Mouse (Mus musculus) left cerebral cortex, postnatal 10 days (tissue): ENCODE measurements around the gene Calhm6. TPM values are rescaled to one million over a fixed set of nuclear protein-coding genes. Genes with fewer than 3 reads are reported as not detected.
A peak's percentile ranks its signal among the peaks of the same experiment; 100 is the strongest.

Source experiments
- DNase-seq, 2 experiments: peaks; one replicate each; pipeline ENCODE4 v3.0.0; 2021 to 2022; ENCODE audit warnings: low spot score in 2 of 2, mixed read lengths in 1 of 2; ENCODE audit errors: extremely low spot score in 1 of 2
- intact Hi-C: fragments of 180-260 bp; cut with DNase I; formaldehyde crosslinking; loops from one replicate; pipeline ENCODE4 v1.15.1; 2025
- total RNA-seq, 2 experiments: library from RNA; stranded (reverse); gene quantifications; 2 replicates each; pipeline ENCODE4 v1.2.3; 2021

The Calhm6 gene
- total RNA-seq = under 1 TPM; 0.32 to 0.77 TPM

DNA sequence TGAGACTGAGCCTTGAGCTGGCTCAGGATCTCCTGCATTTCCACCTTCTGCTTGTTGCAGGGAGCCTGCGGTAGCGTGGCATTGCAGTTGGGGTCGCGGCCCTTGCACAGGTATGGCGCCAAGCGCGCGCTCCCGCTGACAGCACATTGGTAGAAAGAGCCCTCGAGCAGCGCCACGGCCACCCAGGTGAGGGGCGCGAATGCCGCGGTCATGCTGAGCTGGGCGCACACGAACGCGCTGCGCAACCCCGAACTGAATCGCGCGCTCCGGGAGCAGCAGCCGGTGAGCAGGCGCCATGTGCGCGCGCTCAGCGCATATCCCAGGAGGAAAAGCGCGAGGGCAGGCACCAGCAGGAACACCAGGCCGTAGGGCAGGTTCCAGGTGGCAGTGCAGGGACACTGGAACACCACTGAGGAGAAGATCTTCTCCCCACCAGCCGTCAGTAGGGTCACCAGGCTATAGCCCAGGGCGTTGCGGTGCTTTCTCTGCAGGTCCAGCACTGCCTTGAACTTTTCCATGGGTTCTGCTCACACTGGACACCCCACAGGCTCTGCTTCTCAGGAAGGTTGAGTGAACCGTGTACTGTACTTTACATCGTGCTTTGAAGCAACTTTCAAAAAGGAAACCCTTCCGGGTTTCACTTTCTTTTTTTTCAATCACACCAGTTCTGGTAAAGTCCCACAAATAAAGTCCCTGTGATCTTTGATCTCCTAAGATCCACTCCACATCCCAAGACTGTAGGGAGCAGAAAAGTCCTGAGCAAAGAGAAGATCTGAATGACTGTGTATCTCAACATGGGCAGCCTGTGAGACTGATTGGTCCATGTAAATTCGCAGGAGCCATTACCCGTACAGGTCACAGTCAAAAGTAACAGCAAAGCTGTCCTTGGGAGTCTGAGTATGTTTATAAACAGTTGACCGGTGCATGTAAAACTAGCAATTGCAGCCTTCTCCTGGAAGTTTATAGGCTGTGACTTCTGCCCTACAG lies at the start of gene Calhm6:
Calhm6 (minus strand) TSS at position 593 of the 987 bp plus-strand sequence.
- intact Hi-C loops = no loop called here
- peak; percentile 4 to 54 for DNase-seq

DNA sequence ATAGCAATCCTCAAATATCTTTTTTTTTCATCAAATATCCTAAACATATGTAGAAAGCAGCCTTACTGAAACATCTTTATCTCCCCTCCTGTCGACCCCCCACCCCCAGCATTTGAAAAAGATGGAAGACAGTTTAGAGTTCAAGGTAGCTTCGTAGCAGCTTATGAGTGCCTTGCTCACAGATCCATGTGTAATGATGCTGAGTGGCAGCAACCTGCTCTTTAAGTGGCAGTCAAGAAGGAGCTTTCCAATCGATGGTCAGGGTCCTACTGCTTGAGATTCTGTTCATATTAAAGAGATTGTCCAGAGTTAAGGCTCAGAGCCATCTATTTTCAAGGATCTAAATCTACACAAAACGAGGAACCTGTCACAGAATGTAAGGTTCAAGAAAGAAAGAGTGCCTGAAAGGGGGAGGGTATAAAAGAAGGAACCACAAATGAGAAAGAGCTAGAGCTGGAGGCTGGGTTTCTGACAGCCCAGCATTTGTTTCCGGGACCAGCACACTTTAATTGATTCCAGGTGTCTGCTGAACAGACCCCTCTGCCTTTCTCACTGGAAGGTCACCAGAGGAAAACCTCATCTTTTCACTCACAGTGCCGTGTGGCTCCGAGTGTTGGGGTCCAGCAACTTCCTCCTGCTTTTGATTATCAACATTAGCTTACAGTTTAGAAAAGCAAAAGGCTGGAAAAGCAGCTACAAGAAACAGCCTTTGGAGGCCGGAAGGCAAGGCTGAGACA lies 48.3 kb upstream of the Calhm6 start:
- DNase-seq = no peak
- intact Hi-C loops = no loop called here

DNA sequence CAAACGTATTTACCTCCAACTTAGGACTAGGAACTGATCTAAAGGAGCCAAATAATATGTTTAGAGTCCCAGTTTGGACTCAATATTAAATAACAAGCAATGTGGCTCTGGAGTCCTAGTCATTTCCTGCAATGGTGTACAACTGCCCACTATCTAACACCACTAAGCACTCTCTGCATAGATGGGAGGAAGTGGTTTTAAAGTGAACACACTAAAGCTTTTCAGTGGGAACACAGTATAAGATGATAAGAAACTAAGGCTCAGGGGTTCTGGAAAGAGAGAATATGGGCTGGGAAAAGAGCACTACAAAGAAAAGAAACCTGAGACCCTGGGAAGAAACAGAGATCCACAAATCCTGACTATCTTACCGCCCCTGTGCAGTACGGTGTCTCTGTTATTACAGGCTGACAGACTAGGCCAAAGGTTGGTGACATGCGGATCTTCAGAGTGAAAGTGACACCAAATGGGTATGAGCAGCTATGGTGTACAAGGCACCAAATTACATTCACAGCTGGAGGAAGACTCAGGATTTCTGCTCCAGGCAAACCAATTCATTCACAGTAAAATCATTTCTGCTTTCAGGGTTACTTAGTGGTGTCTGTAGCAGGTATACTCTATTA lies 45.0 kb upstream of the Calhm6 start:
- no peak for DNase-seq
- intact Hi-C loops = no loop called here

DNA sequence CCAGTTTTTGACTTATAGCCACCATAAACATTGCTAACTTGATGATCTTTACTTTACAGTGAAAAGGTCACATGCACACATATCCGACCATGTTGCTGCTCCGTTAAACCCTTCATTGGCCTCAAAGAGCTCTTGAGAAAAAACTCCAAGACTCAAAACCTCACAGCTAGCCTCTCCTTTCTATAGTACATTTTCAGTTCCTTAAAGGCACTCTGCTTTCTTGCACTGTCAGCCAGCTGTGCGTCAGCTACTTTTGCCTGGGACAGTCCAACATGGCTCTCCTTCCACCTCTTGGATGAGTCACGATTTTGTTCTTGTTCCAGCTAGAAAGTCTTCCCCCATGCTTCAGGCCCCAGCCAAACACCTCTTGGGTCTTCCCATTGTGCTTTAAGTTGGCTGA lies 43.9 kb upstream of the Calhm6 start:
- no peak for DNase-seq
- intact Hi-C loops = no loop called here

DNA sequence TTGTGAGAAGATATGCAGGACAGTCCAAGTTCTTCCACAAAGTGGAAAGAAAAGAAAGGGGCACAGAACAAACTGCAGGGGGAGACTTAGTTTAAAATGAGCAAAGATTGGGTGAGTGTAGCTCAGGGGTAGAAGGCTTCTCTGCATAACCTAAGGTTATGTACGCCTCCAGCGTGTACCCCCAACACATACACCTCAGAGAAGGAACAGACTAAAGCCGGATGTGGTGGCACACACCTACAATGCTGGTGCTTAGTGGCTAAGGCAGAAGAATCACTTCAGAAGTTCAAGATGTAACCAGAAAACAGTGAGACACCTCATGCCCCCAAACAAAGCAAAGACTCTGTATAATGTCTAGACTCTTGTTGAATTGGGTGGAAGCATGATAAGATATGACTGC lies 43.4 kb upstream of the Calhm6 start:
- intact Hi-C loops = no loop called here
- DNase-seq = no peak

DNA sequence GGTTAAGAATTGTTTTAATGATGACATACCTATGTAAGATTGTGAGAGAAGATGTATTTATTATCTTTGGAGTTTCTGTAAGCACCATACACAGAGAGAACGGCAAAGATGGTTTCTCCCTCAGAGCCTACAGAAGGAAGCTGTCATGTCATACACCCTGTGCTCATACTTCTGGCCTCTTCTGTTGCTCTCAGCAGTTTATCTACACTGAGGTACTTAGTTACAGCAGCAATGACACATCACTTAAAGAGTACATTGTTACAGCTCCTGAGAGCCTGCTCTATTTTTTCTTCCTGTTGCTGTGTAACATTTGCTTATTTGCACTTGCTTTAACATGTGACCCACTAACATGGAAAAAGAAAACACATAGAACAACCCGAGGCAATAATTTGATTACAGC lies 39.2 kb upstream of the Calhm6 start:
- intact Hi-C loops = no loop called here
- no peak for DNase-seq

DNA sequence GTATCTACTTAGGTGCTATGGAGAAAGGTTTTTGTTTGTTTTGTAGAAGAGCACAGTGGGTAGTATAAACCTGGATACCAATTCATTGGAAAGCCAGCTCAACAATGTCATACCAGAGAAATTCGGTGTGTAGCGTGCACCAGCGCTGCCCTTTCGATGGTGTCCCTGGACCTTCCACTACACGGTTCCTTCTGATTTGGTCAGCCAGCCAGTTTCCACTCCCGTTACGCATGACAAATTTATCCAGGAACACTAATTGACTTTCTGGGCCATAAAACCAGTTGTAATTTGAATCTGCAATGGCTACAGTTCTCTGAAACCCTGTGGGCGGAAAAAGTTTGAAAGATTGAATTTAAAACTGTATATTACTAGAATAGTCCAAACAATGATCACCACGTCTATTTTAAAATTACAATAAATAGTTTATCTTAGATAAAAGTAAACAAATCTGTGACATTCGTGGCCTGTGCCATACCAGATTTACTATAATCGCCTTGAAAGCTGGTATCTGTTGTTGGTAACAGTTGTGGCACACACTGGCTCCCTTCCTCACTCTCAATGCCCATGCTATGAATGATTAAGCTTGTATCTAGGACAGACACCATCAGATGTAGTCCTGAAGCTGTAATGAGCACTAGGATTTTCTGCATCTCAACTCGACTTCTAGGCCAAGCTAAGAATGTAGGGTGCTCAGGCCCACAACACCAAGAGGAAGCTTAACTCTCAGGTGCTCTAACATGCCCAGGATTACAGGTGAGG lies 28.2 kb upstream of the Calhm6 start:
- intact Hi-C loops = loop anchor here (1.0 kb wide), 1 partner anchor 118 kb away; no protein-coding TSS in a partner anchor
- DNase-seq = no peak

DNA sequence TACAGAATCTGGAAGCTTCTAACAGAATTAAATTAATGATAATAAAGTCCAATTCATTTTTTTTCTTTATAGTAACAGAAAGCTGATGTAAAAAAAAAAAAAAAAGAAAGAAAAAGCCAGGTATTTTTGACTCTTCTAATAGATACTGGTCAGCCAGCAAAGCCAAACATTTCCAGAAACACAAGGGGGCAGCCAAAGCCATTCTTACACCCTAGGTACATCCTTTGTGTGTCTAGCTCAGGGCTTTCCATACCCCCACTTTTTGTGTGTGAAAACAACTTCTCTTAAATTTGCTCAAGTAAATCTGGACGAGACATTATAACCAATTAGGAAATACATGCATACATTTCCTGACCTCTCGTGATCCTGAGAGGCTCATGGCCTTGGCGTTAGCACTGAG lies 24.0 kb upstream of the Calhm6 start:
- intact Hi-C loops = no loop called here
- DNase-seq = no peak

DNA sequence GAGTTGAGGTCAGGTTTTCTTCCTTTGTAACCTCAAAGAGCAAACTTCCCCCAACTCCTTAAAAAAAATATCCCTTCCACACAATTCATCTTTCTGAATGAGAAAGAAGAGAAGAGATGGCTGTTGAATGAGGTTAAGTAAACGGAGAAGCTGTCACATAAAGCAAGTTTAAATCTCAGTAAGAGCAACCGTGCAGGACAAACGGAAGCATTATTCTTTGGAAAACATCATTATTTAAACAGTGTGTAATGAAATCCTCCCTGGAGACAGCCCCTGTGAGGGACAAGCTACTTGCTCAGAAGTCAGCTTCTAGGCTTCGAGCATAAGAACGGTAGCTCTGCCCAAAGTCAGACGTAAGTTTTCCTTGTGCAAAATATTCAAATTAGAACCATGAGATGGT lies 22.7 kb upstream of the Calhm6 start:
- intact Hi-C loops = no loop called here
- DNase-seq = no peak

DNA sequence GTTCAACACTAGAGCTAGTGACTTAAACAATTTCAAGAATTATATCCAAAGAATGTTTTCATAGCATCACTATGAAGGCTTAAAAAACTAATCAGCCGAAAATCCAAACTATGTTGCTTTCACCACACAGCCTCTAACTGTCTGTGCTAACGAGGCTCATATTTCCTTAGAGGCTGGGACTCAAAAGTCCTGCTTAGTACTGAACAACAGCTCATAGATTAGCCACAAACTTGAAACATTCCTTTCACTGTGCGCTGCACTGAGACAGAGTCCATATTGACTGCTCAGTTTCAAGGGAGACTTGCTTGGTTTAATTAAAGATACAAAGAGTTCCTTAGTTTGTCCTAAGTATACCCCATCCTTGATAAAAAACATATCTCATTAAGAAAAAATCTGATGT lies 22.0 kb upstream of the Calhm6 start:
- no peak for DNase-seq
- intact Hi-C loops = no loop called here

DNA sequence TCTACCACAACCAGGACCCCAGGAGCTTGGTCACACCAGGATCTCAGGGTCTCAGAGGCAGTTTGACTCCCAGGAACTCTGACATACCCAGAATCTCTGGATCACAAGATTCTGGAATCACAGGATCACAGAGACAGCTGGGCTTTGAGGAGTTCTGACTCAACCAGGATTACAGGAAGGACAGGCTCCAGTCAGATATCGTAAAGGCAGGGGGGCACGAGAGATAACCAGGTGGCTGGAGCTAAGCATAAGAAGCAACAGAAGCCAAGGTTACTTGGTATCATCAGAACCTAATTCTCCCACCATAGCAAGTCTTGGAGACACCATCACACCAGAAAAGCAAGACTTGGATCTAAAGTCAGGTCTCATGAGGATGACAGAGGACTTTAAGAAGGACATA lies 13.9 kb upstream of the Calhm6 start:
- no peak for DNase-seq
- intact Hi-C loops = no loop called here

DNA sequence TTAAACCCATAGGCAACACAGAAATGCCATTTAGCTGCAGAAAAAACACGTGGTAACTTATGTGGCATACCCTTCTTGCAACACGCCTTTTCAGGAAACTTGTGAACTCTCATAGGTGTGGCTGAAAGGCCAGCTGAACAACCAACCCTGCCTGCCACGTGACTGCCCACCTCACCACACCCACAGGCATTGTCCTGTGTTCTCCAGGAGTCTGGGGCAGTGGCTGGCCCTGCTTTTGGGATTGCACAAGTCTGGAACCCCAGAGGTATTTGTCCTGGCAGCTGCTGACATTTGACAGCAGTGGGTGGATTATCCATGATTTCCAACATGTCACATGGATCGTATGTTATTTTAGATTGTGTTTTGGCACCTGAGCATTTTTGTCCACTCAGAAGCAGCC lies 12.0 kb upstream of the Calhm6 start:
- DNase-seq = no peak
- intact Hi-C loops = no loop called here

DNA sequence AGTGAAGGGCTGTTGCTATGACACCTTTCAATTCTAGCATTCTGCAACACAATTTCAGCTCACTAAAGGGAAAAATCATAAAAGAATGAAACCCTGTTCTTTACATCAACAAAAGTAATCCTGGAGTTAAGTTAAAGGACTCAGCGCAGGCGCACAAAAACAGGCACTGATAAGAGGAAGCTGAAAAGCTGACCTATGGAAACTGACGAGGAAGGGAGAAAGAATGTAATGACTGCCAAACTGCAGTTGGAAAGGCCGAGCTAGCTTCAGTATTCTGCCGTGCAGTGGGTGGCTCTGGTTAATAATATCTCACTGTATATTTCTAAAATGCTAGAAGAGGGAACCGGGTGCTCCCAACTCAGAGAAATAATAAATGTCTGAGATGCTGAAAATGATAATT lies 10.2 kb upstream of the Calhm6 start:
- no peak for DNase-seq

DNA sequence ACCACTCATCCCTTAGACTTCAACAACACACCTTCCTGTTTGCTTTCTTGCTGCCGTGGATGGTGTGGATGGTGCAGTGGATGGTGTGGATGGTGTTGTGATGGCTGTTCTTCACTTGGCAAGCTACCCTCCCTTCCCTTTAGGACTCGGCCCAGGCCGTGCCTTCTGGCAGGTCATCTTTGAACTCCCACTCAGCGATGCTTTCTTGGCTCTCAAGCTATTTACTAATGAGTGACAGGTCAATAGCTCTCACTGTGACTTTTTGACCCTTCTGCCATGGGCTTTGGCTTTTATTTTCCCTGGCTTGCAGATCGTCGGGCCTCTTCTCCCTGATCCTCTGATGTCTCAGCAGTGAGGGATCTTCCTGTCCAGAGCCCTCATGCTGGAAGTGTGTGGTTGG lies 8.6 kb upstream of the Calhm6 start:
- intact Hi-C loops = no loop called here
- DNase-seq = no peak

More for the DNA sequence above, 10.2 kb upstream of the Calhm6 start:
- intact Hi-C loops = no loop called here

DNA sequence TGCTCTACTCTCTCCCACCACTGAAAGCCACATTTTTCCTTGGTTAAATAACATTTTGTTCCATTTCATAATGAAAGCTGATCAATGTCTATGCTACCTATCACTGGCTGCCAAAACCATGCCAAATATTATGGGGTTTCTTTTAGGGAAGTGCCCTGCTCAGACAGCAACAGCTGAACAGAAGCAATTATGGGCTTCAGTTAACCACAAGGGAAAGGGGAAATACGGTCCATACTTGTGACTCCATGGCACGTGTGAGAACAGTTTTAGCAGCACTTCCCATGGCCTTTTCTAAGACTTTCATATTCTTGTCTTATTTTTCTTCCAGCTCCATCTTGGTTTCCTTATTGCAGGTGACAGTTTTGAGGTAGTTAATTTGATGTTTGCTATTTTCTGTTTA lies 3.6 kb upstream of the Calhm6 start:
- no peak for DNase-seq
- intact Hi-C loops = no loop called here

DNA sequence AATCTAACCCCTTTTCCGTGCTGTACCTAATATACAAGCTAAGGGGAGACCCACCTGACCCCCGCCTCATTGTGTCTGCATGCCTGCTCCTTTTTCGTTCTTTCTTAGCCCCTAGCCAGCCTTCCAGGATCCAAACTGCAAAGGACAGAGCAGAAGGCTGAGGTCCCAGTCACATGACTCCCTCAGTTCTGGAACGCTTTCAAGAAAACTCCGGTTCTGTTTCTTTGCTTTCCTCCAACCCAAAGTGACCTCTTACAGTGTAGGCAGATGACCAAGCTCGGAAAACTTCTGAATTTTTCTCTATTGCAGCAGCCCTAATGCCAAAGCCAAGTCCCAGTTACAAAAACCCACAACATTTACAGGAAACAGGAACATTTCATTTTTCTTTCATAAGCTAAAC lies 607 bp upstream of the Calhm6 start:
- intact Hi-C loops = no loop called here
- no peak for DNase-seq

DNA sequence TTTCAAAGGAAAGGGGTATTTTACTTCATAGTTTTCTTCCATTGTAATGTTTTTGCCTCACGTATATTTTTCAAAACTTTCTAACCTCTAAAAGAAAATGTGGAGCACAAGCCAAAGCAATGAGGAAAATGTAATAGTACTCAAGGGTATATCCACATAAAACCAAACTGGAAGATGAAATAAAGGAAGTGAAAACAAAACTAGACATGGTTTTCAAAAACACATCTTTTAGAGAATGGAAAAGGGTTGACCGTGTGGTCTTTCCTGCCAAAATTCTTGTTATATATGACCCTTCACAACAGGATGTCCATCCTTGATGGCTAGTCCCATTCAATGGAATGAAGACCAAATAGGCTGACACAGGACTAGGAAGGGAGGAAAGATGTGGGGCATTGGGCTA lies 9.4 kb downstream of the Calhm6 start:
- intact Hi-C loops = no loop called here
- no peak for DNase-seq

DNA sequence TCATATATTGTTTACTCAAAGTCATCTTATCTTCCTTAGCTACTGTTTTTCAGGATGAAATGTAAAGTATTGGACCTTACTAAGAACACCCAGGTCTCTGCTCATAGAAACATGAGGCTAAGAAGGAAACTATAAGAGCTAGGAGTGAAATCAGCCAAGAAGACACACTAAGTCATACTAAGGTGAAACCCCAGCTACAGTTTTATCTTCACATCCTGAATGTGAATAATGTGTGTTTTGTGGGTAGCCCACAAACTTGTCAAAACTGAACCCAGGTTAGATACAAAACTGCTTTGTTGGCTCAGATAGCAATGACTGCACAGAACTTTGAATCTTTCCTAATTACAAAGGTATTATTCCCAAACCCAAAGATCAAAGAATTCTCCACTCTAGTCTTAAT lies 10.0 kb downstream of the Calhm6 start:
- intact Hi-C loops = no loop called here
- no peak for DNase-seq

DNA sequence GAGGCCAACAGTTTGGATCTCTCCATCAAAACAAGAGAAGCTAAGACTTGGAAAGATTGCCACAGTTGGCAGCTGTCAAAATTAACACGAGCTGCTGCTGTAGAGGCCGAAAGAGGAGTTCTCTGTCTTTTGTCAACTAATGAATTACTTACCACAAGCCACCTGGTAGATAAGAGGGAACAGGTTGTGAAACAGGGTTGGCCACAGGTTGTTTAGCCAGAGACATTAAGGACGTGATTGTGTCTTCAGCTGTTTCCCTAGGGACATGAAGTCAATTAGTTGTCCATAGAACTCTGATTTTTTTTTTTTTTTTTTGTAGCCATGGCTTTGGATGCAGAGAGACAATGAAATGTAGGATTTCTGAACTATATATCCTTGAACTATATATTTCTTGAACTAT lies 10.7 kb downstream of the Calhm6 start:
- no peak for DNase-seq
- intact Hi-C loops = no loop called here
